Mouse (Mus musculus): ENCODE measurements around the gene Apela. TPM values are rescaled to one million over a fixed set of nuclear protein-coding genes. Genes with fewer than 3 reads are reported as not detected.

Apela gene
- not detected in 2 replicates for polyA plus RNA-seq (2012)

DNA sequence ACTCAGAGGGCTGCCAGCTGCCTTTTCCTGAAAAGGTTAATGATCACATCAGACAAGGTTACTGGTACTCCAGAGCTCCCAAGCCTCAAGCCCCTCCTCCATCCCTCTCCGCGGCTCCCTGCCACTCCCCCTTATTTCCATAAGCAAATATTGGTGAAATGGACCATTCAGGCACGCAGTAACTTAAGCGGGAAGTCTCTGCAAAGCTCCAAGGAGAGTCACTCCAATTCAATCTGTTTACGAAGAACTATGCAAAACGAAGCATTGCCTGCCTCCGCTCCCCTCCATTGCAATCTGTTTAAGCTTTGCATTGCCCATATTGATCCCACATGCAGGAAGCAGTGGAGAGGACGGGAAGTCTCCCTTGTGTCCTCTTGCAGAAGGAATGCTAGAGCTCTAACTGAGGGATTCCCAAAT is at the start of gene Apela:
Gene Apela, minus strand, starts transcription at position 220 of the 417 bp plus-strand sequence.
- H3K9me3 ChIP-seq (ENCODE audit: control insufficient read depth, low read length) = no peaks in the 10 kb centered on the region
- H3K4me1 ChIP-seq (ENCODE audit: control insufficient read depth) = no peaks in the 10 kb centered on the region
- H3K4me3 ChIP-seq (replicated peaks) = no peak within 1 kb of the TSS
- H3K27me3 ChIP-seq (ENCODE audit: control insufficient read depth) = peaks cover 7% of the 10 kb centered on the region
- no peaks in the 10 kb centered on the region for H3K36me3 ChIP-seq (ENCODE audit: control insufficient read depth)
- no peak for TF ChIP-seq TAL1 (IDR thresholded peaks at IDR 0.05; ENCODE audit: low read length)
- no peak for TF ChIP-seq GATA1 (IDR thresholded peaks at IDR 0.05; ENCODE audit: low read length)

DNA sequence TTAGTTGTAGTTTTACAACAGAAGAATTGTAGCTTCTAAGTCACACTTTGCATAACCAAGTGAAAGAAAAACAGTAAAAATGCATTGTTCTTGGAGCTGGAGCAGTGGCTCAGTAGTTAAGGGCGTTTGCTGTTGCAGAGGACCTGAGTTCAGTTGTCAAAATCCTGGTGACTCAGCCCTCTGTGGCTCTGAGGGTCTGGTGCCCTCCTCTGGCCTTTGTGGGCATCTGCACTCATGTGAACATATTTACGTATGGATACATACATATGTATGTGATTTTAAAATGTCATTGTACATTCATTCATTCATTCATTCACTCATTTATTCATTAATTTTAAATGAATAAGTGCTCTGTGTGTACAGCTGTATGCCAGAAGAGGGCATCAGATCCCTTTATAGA is 48.5 kb upstream of the Apela start:
- H3K4me1 ChIP-seq (ENCODE audit: control insufficient read depth) = no peaks in the 10 kb centered on the region
- H3K9me3 ChIP-seq (ENCODE audit: control insufficient read depth, low read length) = no peaks in the 10 kb centered on the region; the same call in 1 of the 2 replicates
- H3K36me3 ChIP-seq (ENCODE audit: control insufficient read depth) = no peaks in the 10 kb centered on the region
- H3K4me3 ChIP-seq (replicated peaks) = no peak overlapping the region
- H3K27me3 ChIP-seq (ENCODE audit: control insufficient read depth) = no peaks in the 10 kb centered on the region
- TF ChIP-seq TAL1 (IDR thresholded peaks at IDR 0.05; ENCODE audit: low read length) = no peak
- TF ChIP-seq GATA1 (IDR thresholded peaks at IDR 0.05; ENCODE audit: low read length) = no peak

DNA sequence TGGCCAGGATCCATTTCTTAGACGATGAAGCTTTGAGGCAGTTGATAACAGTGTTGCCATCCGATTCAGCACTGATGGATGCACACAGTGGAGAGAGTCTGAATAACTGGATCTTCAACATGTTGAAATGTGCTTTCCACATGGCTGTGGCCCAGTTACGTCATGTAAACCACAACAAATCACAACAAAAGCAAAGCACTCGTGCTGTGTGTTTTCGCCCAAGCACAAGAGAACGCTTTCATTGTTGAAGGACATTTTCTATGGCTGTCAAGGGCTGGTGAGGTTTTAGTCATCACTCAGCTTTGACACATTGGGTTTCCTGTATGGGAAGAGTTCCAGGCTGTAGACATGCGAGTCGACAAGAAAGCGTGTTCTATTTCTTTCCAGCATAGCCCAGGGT is 43.6 kb upstream of the Apela start:
- Histone ChIP-seq H3K36me3 (ENCODE audit: control insufficient read depth) (no peaks in the 10 kb centered on the region), H3K9me3 (ENCODE audit: control insufficient read depth, low read length) (no peaks in the 10 kb centered on the region), H3K27me3 (ENCODE audit: control insufficient read depth) (no peaks in the 10 kb centered on the region), H3K4me1 (ENCODE audit: control insufficient read depth) (no peaks in the 10 kb centered on the region), H3K4me3 (replicated peaks) (no peak overlapping the region)
- TF ChIP-seq GATA1 (IDR thresholded peaks at IDR 0.05; ENCODE audit: low read length) (no peak), TAL1 (IDR thresholded peaks at IDR 0.05; ENCODE audit: low read length) (no peak)

DNA sequence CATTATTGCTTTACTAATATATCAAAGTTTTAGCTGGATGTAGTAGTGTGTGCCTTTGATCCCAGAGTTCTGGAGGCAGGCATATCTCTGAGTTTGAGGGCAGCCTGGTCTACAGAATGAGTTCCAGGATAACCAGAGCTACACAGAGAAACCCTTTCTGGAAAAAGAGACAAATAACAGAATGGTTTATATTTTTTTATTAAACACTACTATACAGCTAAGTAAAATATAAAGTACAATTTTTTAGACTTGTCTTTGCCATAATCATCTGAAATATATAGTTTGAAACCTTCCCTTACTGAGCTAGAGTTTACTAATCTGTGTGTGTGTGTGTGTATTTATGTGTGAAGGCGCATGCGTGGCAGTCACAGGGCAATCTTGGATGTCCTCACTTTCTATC is 37.6 kb upstream of the Apela start, which contains the start of gene Gm10663:
Gene Gm10663, plus strand, starts transcription at position 301 of the 400 bp plus-strand sequence.
- Histone ChIP-seq H3K27me3 (ENCODE audit: control insufficient read depth) (no peaks in the 10 kb centered on the region), H3K9me3 (ENCODE audit: control insufficient read depth, low read length) (peaks cover 2% of the 10 kb centered on the region; the same call in 1 of the 2 replicates), H3K4me3 (replicated peaks) (no peak within 1 kb of the TSS), H3K36me3 (ENCODE audit: control insufficient read depth) (no peaks in the 10 kb centered on the region), H3K4me1 (ENCODE audit: control insufficient read depth) (no peaks in the 10 kb centered on the region)
- TF ChIP-seq TAL1 (IDR thresholded peaks at IDR 0.05; ENCODE audit: low read length) (no peak), GATA1 (IDR thresholded peaks at IDR 0.05; ENCODE audit: low read length) (no peak)

DNA sequence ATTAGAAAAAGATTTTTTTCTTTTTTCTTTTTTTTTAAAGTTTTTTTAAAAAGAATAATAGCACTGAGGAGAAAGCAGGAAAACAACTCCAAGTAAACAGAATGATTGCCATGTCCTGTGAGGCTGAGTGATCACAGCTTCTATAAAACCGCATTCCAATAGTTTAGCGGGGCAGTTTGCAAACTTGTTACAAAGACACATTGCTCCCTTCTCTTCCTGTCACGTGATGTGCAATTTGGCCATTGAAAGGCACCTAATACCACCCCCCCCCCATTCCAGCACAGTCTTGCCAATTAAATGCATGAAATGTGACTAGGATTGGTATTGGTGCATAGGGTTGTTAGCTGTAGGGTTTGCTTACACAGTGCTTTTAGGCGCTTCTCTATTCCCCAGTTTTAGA is 33.9 kb upstream of the Apela start:
- no peak overlapping the region for H3K4me3 ChIP-seq (replicated peaks)
- no peaks in the 10 kb centered on the region for H3K4me1 ChIP-seq (ENCODE audit: control insufficient read depth)
- no peaks in the 10 kb centered on the region for H3K27me3 ChIP-seq (ENCODE audit: control insufficient read depth)
- no peaks in the 10 kb centered on the region for H3K36me3 ChIP-seq (ENCODE audit: control insufficient read depth)
- TF ChIP-seq TAL1 (IDR thresholded peaks at IDR 0.05; ENCODE audit: low read length) (no peak), GATA1 (IDR thresholded peaks at IDR 0.05; ENCODE audit: low read length) (no peak)
- peaks cover 2% of the 10 kb centered on the region; the same call in 1 of the 2 replicates for H3K9me3 ChIP-seq (ENCODE audit: control insufficient read depth, low read length)

DNA sequence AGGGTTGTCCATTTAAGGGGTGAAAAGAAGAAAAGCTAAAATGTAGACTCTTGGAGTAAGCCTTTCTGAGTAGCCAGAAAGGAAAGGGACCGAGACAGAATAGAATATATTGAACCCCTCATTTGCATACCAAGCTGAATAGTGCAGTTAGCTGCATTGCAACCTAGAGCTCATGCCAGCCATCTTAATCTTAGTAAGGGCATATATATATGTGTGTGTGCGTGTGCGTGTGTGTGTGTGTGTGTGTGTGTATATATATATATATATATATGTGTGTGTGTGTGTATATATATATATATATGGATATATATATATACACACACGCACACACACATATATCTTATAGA is 31.3 kb upstream of the Apela start:
- Histone ChIP-seq H3K4me3 (replicated peaks) (no peak overlapping the region), H3K9me3 (ENCODE audit: control insufficient read depth, low read length) (peaks cover 2% of the 10 kb centered on the region; the same call in 1 of the 2 replicates), H3K27me3 (ENCODE audit: control insufficient read depth) (no peaks in the 10 kb centered on the region), H3K36me3 (ENCODE audit: control insufficient read depth) (no peaks in the 10 kb centered on the region), H3K4me1 (ENCODE audit: control insufficient read depth) (no peaks in the 10 kb centered on the region)
- TF ChIP-seq TAL1 (IDR thresholded peaks at IDR 0.05; ENCODE audit: low read length) (no peak), GATA1 (IDR thresholded peaks at IDR 0.05; ENCODE audit: low read length) (no peak)

DNA sequence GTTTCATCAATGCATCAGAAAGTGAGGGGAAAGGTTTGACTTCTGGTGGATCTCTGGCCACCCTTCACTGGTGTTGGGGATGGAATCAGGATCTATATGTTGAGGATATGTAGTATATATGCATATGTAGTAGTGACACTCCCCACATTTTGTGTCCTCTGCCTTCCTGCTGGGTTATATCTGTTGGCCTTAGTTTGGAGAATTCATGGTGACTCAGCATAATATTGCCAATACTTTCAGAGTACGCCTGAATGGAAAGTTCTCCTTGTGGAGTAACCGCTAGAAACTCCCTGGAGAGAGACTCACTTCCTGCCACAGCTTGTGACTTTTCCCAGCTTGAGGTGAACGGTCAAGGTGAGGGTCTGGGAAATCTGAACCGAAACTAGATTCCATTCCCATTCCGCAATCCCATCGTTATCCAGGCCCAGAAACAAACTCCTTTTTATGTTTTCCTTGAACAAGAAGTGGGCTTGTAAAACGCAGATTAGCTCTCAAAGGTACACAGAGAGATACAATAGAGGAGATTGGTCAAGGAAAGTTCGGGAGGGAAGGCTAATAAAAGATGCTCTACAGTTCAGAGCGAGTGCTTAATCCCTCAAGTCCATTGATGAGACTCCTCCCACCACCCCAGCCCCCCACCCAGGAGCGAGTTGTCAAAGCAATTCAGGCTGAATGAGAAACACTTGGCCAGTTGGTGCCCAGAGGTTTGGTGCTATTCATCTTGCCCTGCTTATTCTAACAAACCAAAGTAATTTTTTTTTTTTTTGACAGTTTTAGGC is 30.7 kb upstream of the Apela start:
- peaks cover 2% of the 10 kb centered on the region; the same call in 1 of the 2 replicates for H3K9me3 ChIP-seq (ENCODE audit: control insufficient read depth, low read length)
- no peak overlapping the region for H3K4me3 ChIP-seq (replicated peaks)
- TF ChIP-seq GATA1 (IDR thresholded peaks at IDR 0.05; ENCODE audit: low read length) (no peak), TAL1 (IDR thresholded peaks at IDR 0.05; ENCODE audit: low read length) (no peak)
- H3K27me3 ChIP-seq (ENCODE audit: control insufficient read depth) = no peaks in the 10 kb centered on the region
- no peaks in the 10 kb centered on the region for H3K36me3 ChIP-seq (ENCODE audit: control insufficient read depth)
- no peaks in the 10 kb centered on the region for H3K4me1 ChIP-seq (ENCODE audit: control insufficient read depth)

DNA sequence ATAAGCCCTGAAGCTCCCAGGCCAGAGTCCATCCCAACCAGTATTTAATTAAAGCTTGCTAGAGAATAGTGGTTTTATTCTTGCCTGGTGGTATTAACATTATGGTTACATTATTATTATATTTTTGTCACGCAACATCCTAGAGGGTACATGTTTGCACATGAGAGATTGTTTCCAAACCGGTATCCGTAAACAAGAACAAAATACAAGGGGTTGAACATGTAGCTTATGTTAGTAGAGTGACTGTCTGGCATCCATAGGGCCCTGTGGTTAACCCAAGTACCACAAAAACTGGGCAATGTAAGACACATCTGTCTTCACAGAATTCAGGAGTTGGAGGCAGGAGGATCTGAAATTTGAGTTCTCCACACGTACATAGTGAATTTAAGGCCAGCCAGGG is 29.9 kb upstream of the Apela start:
- Histone ChIP-seq H3K36me3 (ENCODE audit: control insufficient read depth) (no peaks in the 10 kb centered on the region), H3K9me3 (ENCODE audit: control insufficient read depth, low read length) (peaks cover 2% of the 10 kb centered on the region; the same call in 1 of the 2 replicates), H3K27me3 (ENCODE audit: control insufficient read depth) (no peaks in the 10 kb centered on the region), H3K4me3 (replicated peaks) (no peak overlapping the region), H3K4me1 (ENCODE audit: control insufficient read depth) (no peaks in the 10 kb centered on the region)
- TF ChIP-seq TAL1 (IDR thresholded peaks at IDR 0.05; ENCODE audit: low read length) (no peak), GATA1 (IDR thresholded peaks at IDR 0.05; ENCODE audit: low read length) (no peak)

DNA sequence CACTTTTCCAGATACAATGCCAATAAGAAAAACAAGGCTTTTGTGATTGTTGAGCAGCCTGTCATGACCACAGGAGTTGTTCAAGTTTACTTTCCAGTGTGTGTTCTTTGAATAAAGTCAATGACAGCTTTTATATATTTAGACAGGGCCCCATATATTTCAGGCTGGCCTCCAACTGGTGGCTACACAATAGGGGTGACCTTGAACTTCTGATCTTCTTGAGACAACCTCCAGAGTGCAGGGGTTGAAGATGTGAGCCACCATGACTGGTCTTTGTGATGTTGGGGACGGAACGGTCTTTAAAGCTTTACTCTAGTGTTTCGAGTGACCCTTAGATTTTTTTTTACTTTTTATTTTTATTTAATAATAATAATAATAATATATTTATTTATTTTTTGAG is 28.5 kb upstream of the Apela start:
- Histone ChIP-seq H3K4me3 (replicated peaks) (no peak overlapping the region), H3K4me1 (ENCODE audit: control insufficient read depth) (no peaks in the 10 kb centered on the region), H3K27me3 (ENCODE audit: control insufficient read depth) (no peaks in the 10 kb centered on the region), H3K9me3 (ENCODE audit: control insufficient read depth, low read length) (peaks cover 2% of the 10 kb centered on the region; the same call in 1 of the 2 replicates), H3K36me3 (ENCODE audit: control insufficient read depth) (no peaks in the 10 kb centered on the region)
- no peak for TF ChIP-seq GATA1 (IDR thresholded peaks at IDR 0.05; ENCODE audit: low read length)
- TF ChIP-seq TAL1 (IDR thresholded peaks at IDR 0.05; ENCODE audit: low read length) = no peak

Measured in erythroblast, embryonic 14.5 days (primary cell).